Mouse (Mus musculus) embryonic facial prominence, embryonic 11.5 days (tissue): ENCODE measurements at regions not wholly inside any gene's neighbourhood (a gene's known extent, or its start where the extent isn't known, plus 50 kb on each side); places are given as distances from the start of the nearest gene placed in this dataset.
A peak's percentile ranks its signal among the peaks of the same experiment; 100 is the strongest.

Experiments used
- ATAC-seq: fragments of 200-750 bp; cut with Nextera tagmentation; replicated peaks from 2 replicates; pipeline ENCODE4 v1.8.0; 2017; ENCODE audit warnings: low read depth; ENCODE audit not compliant: insufficient number of reproducible peaks, low FRiP score, low TSS enrichment
- DNase-seq: peaks from one replicate; pipeline ENCODE4 v3.0.0-alpha.2; 2015; ENCODE audit warnings: low spot score
- H3K27ac ChIP-seq: fragments of 300-500 bp; sonication (generic); replicated peaks from 2 replicates; pipeline ENCODE4 v1.5.1; 2014; ENCODE audit warnings: mild to moderate bottlenecking, low read depth, low read length, control low read depth
- H3K27me3 ChIP-seq: fragments of 300-500 bp; sonication (generic); 2 replicates; pipeline ENCODE4 v1.6.1; 2014; ENCODE audit warnings: mild to moderate bottlenecking, low read length, moderate library complexity, mixed read lengths; ENCODE audit not compliant: control insufficient read depth, insufficient read depth
- H3K36me3 ChIP-seq: fragments of 300-500 bp; sonication (generic); replicated peaks from 2 replicates; pipeline ENCODE4 v1.6.1; 2014; ENCODE audit warnings: low read depth, mild to moderate bottlenecking, low read length, moderate library complexity, mixed read lengths; ENCODE audit not compliant: control insufficient read depth, insufficient read depth
- H3K4me1 ChIP-seq: fragments of 300-500 bp; sonication (generic); 2 replicates; pipeline ENCODE4 v1.6.1; 2014; ENCODE audit warnings: low read length, mixed read lengths; ENCODE audit not compliant: control insufficient read depth, insufficient read depth
- H3K4me2 ChIP-seq: fragments of 300-500 bp; sonication (generic); 2 replicates; pipeline ENCODE4 v1.6.1; 2014; ENCODE audit warnings: low read depth, mild to moderate bottlenecking, control low read depth, low read length, moderate library complexity
- H3K4me3 ChIP-seq: fragments of 300-500 bp; sonication (generic); 2 replicates; pipeline ENCODE4 v1.5.1; 2014; ENCODE audit warnings: low read depth, low read length, control low read depth
- H3K9ac ChIP-seq: fragments of 300-500 bp; sonication (generic); replicated peaks from 2 replicates; pipeline ENCODE4 v1.6.1; 2014; ENCODE audit warnings: mild to moderate bottlenecking, control low read depth, low read length
- H3K9me3 ChIP-seq: fragments of 300-500 bp; sonication (generic); replicated peaks from 2 replicates; pipeline ENCODE4 v1.6.1; 2016; ENCODE audit warnings: mild to moderate bottlenecking, low read length, inconsistent platforms, mixed read lengths; ENCODE audit not compliant: control insufficient read depth
- WGBS: fragments of 180-500 bp; shearing (Covaris S2); extraction: QIAGEN DNeasy Blood & Tissue Kit; methylation state at CpG from one replicate; pipeline ENCODE4 v1.1.7; 2014; 5-methylcytosine and 5-hydroxymethylcytosine counted together

DNA sequence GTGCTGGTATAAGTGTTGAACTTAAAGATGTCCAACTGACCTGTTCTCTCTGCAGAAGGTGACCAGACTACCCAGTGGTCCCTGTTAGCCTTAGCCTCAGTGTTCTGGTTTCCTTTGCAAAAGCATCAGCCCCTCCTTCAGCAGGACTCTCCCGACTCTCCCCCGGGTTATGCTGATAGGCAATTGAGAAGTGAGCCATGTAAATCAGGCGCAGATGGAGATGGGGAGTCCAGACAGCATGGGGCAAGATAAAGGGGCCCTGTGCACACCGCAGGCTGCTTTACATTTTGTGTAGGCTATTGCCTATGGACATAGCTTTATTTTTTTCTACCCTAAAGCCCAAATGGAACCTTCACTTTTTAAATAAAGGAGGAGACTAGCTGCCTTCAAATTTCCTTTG is 213.0 kb downstream of the Med10 start:
- no peaks in the 10 kb centered on the region for H3K4me1 ChIP-seq
- no peak overlapping the region for H3K4me2 ChIP-seq
- H3K4me3 ChIP-seq, result no peak overlapping the region
- ATAC-seq (no peak), DNase-seq (no peak)
- H3K9me3 ChIP-seq, result no peaks in the 10 kb centered on the region
- no peak overlapping the region for H3K9ac ChIP-seq
- no peaks in the 10 kb centered on the region for H3K27me3 ChIP-seq
- H3K27ac ChIP-seq, result no peak overlapping the region
- WGBS, result 51% methylated on average over 4 of the region's 4 CpGs
- no peaks in the 10 kb centered on the region for H3K36me3 ChIP-seq

DNA sequence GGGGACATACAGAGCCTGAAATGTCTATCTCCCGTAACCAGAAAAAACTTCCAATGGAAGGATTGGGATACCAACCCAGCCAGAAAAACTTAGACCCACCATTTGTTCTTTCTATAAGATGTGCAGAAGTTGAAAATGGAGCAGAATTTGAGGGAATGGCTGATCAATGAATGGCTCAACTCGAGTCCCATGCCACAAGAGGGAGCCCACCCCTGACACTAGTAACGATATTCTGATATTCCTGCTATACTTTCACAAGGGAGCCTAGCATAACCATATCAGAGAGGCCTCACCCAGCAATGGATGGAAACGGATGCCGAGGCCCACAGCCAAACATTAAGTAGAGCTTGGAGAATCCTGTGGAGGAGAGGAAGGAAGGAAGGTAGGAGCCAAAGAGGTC is 215.3 kb downstream of the Med10 start:
- Histone ChIP-seq H3K4me3 (no peak overlapping the region), H3K27me3 (no peaks in the 10 kb centered on the region), H3K4me1 (no peaks in the 10 kb centered on the region), H3K9me3 (no peaks in the 10 kb centered on the region), H3K36me3 (no peaks in the 10 kb centered on the region), H3K4me2 (no peak overlapping the region), H3K9ac (no peak overlapping the region), H3K27ac (no peak overlapping the region)
- 75% methylated on average over 5 of the region's 5 CpGs for WGBS
- no peak for DNase-seq
- no peak for ATAC-seq

DNA sequence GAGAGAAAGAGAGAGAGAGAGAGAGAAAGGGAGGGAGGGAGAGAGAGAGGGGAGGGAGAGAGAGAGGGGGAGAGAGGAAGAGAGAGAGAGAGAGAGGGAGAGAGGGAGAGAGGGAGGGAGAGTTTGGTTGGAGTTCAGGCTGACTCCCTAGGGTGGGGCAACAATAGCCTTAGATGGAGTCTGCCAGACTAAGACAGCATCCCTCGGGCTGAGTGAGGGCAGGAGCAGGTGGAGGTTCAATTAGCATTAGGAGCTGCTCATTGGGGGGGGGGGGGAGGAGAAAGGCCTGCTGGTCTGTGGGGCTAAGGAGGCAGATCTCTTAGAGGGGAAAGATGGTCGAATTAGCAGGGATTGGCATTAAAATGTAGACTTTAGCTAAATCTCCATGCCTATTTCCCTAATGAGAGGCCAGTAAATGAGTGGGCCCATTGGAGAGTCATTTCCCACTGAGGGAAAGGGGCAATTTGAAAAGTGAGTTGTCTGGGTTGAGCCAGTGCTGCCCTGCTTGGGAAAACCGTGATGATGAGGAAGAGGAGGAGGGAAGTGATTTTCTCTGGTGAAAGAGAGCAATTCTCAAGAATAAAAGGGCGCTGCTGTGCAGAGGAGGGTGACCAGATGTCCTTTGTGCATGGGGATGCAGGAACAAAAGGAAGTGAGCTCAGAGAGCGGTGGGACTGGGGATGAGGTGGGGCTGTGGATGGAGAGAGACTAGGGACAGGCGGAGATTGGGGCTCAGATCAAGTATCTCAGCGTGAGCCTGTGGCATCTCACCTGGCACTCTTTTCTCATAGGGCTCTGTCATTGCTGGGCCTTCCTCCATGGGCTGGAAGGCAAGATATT is 218.0 kb downstream of the Med10 start:
- WGBS, result 20% methylated on average over 6 of the region's 7 CpGs
- Histone ChIP-seq H3K4me3 (no peak overlapping the region), H3K4me1 (no peaks in the 10 kb centered on the region), H3K9ac (no peak overlapping the region), H3K4me2 (no peak overlapping the region), H3K36me3 (no peaks in the 10 kb centered on the region), H3K27ac (no peak overlapping the region), H3K27me3 (no peaks in the 10 kb centered on the region), H3K9me3 (no peaks in the 10 kb centered on the region)
- ATAC-seq (0 out of 2 replicates have a peak, but pooled peaks have one; percentile 23), DNase-seq (peak; percentile 2)

GRCm38 (mm10) chr13:70033249-70033648 is 231.1 kb downstream of the Med10 start:
- DNase-seq (no peak), ATAC-seq (no peak)
- Histone ChIP-seq H3K9me3 (no peaks in the 10 kb centered on the region), H3K4me3 (no peak overlapping the region), H3K4me2 (no peak overlapping the region), H3K36me3 (no peaks in the 10 kb centered on the region), H3K27ac (no peak overlapping the region), H3K27me3 (no peaks in the 10 kb centered on the region), H3K4me1 (no peaks in the 10 kb centered on the region), H3K9ac (no peak overlapping the region)
- WGBS, result 89% methylated on average over 6 of the region's 6 CpGs

GRCm38 (mm10) chr13:70033763-70034162 is 231.6 kb downstream of the Med10 start:
- H3K4me2 ChIP-seq, result no peak overlapping the region
- DNase-seq (no peak), ATAC-seq (no peak)
- no peak overlapping the region for H3K4me3 ChIP-seq
- no peaks in the 10 kb centered on the region for H3K9me3 ChIP-seq
- 81% methylated on average over 4 of the region's 4 CpGs for WGBS
- H3K27ac ChIP-seq, result no peak overlapping the region
- no peaks in the 10 kb centered on the region for H3K27me3 ChIP-seq
- no peak overlapping the region for H3K9ac ChIP-seq
- H3K4me1 ChIP-seq, result no peaks in the 10 kb centered on the region
- H3K36me3 ChIP-seq, result no peaks in the 10 kb centered on the region

GRCm38 (mm10) chr13:70037985-70038667 is 235.9 kb downstream of the Med10 start:
- Histone ChIP-seq H3K4me1 (no peaks in the 10 kb centered on the region), H3K27me3 (no peaks in the 10 kb centered on the region), H3K4me3 (no peak overlapping the region), H3K9ac (no peak overlapping the region), H3K36me3 (no peaks in the 10 kb centered on the region), H3K4me2 (no peak overlapping the region), H3K9me3 (no peaks in the 10 kb centered on the region), H3K27ac (no peak overlapping the region)
- WGBS, result 69% methylated on average over 11 of the region's 11 CpGs
- ATAC-seq (no peak), DNase-seq (no peak)

GRCm38 (mm10) chr13:70057920-70058319 is 255.7 kb downstream of the Med10 start:
- no peak overlapping the region for H3K27ac ChIP-seq
- no peak overlapping the region for H3K4me2 ChIP-seq
- no peak overlapping the region for H3K9ac ChIP-seq
- ATAC-seq (no peak), DNase-seq (no peak)
- 73% methylated on average over 9 of the region's 9 CpGs for WGBS
- H3K36me3 ChIP-seq, result no peaks in the 10 kb centered on the region
- H3K9me3 ChIP-seq, result no peaks in the 10 kb centered on the region
- no peaks in the 10 kb centered on the region for H3K27me3 ChIP-seq
- H3K4me3 ChIP-seq, result no peak overlapping the region
- H3K4me1 ChIP-seq, result no peaks in the 10 kb centered on the region

- Histone ChIP-seq H3K27me3 (no peaks in the 10 kb centered on the region), H3K4me1 (no peaks in the 10 kb centered on the region), H3K9ac (no peak overlapping the region), H3K27ac (no peak overlapping the region), H3K4me3 (no peak overlapping the region), H3K9me3 (no peaks in the 10 kb centered on the region), H3K4me2 (no peak overlapping the region), H3K36me3 (no peaks in the 10 kb centered on the region)
- ATAC-seq (no peak), DNase-seq (peak; percentile 4)
- WGBS, result 66% methylated on average over 13 of the region's 13 CpGs
Observed at GRCm38 (mm10) chr13:70061363-70061945, 259.3 kb downstream of the Med10 start.
